Mouse (Mus musculus): Measurements from ENCODE around the gene Dlg3.

Gene Dlg3

GRCm38 (mm10) chrX:100767181-100767884, at the start of gene Dlg3:
Gene Dlg3 (plus strand): TSS chrX:100767722.
- in situ Hi-C loops (cut with MboI, MseI): loop anchor here in 1 of 2 experiments (5.0 kb wide), 1 partner anchor 35 kb away; no protein-coding TSS in a partner anchor

- in situ Hi-C loops (cut with MboI, MseI): no loop called here
These were observed 38.6 kb upstream of the Dlg3 start for GRCm38 (mm10) chrX:100728947-100729346.

GRCm38 (mm10) chrX:100729665-100730188, 37.8 kb upstream of the Dlg3 start, which contains the start of gene Gdpd2:
Gene Gdpd2 (plus strand): TSS chrX:100729873.
- in situ Hi-C loops (cut with MboI, MseI): loop anchor here (5.0 kb wide), 2 partner anchors 38 to 58 kb away; partner anchors contain the start of gene Dlg3 (in 1 of the 2)

DNA sequence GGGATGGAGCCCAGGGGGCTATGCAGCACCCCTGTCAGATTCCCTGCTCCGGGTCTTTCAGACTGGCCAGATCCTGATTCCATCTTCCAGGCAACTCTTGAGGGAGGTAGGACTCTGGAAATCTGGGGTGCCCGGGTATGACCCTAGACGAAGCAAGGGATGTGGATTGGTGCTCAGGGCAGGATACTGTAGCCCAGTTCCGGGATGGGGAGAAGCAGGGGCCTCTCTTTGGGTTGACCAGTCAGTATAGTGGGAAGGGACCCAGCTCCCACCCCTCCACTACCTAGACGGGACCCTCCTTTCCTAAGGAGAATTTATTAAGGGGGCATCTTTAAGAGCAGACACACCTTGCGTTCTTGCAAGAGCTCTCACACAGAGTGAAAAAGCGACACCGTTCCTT, 37.3 kb upstream of the Dlg3 start:
- in situ Hi-C loops (cut with MboI, MseI): loop anchor here (5.0 kb wide), 2 partner anchors 37 to 57 kb away; partner anchors contain the start of gene Dlg3 (in 1 of the 2)

DNA sequence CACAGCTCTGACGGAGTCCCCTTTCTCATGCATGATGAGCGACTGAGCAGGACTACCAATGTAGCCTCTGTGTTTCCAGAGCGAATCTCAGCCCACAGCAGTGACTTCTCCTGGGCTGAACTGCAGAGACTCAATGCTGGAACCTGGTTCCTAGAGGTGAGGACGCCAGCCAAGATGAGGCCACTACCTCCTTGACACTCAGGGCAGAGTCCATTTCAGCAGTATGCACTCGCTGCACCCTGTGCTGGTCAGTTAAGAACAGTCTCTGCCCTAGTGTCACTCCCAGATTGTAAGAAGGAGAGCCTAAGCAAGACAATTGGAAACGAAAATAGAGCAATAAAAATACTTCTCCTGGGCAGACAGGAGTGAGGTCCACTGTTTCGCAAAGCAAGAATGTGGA, 33.2 kb upstream of the Dlg3 start:
- in situ Hi-C loops (cut with MboI, MseI): loop anchor here (5.0 kb wide), 2 partner anchors 33 to 53 kb away; partner anchors contain the start of gene Dlg3 (in 1 of the 2)

- in situ Hi-C loops (cut with MboI, MseI): no loop called here
These were observed 28.6 kb upstream of the Dlg3 start for GRCm38 (mm10) chrX:100738918-100739317.

GRCm38 (mm10) chrX:100739443-100739842, 28.1 kb upstream of the Dlg3 start:
- in situ Hi-C loops (cut with MboI, MseI): no loop called here

- in situ Hi-C loops (cut with MboI, MseI): no loop called here
These were observed 26.7 kb upstream of the Dlg3 start for GRCm38 (mm10) chrX:100740785-100741184.

DNA sequence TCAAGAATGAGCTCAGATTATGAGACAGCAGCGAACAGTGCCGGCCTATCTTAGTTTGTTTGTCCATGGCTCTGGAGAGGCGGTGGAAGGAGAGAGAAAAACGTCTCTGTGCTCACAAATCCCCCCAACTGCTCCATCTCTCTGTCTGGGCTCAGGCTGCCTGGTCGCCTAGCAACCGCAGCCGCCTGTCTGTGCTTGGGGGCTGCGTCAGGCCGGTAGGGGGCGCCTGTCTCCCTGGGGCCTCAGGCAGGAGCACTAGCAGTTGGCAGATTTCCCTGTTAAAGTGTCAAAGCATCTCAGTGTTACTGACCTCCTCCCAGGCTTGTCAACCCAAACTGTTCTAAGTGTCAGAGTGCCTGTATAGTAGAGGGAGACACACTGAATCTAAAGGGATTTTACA, 25.6 kb upstream of the Dlg3 start:
- in situ Hi-C loops (cut with MboI, MseI): no loop called here

DNA sequence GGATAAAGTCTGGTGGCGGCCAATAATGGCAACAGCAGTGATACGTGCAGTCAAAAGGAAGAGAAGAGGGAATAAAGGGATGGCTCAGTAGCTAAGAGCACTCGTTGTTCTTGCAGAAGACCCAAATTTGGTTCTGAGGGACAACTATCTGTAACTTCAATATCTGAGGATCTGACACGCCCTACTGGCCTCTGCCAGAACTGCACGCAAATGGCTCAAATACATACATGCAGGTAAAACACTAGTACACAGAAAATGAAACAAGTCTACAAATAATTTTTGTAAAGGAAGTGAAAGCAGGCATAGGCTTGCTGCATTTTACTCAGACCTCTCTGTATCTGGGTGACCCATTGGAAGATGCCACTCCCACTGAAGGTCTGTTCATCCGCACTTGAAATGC, 1.7 kb upstream of the Dlg3 start:
- in situ Hi-C loops (cut with MboI, MseI): loop anchor here in 1 of 2 experiments (5.0 kb wide), 1 partner anchor 34 kb away; no protein-coding TSS in a partner anchor

DNA sequence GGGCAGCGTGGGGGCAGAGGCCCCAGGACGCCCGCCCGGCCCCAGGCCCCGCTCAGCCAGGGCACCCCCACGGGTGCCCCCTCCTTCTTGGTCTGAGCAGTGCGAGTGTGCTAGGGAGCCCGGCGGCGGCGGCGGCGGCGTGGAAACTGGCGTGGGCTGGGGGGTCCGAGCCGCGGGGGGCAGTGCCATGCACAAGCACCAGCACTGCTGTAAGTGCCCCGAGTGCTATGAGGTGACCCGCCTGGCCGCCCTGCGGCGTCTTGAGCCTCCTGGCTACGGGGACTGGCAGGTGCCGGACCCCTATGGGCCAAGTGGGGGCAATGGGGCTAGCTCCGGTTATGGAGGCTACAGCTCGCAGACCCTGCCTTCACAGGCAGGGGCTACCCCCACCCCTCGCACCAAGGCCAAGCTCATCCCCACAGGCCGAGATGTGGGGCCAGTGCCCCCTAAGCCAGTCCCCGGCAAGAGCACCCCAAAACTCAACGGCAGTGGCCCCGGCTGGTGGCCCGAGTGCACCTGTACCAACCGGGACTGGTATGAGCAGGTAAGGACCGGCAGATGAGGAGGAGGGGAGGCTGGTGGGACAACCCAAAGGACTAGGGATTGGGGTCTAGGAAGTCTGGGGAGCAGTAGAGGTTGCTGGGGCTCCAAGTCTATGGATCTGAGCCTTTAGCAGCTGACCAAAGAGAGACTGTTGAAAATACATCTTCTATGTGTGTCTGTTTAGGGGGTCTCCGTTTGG, 534 bp downstream of the Dlg3 start:
- in situ Hi-C loops (cut with MboI, MseI): loop anchor here in 1 of 2 experiments (5.0 kb wide), 1 partner anchor 36 kb away; no protein-coding TSS in a partner anchor

GRCm38 (mm10) chrX:100769281-100769680, 1.8 kb downstream of the Dlg3 start:
- in situ Hi-C loops (cut with MboI, MseI): loop anchor here in 1 of 2 experiments (5.0 kb wide), 1 partner anchor 37 kb away; no protein-coding TSS in a partner anchor

GRCm38 (mm10) chrX:100774341-100774811, 6.9 kb downstream of the Dlg3 start:
- in situ Hi-C loops (cut with MboI, MseI): loop anchor here in 1 of 2 experiments (10.0 kb wide), 1 partner anchor 1840 kb away; the partner anchor contains the start of gene Yipf6

DNA sequence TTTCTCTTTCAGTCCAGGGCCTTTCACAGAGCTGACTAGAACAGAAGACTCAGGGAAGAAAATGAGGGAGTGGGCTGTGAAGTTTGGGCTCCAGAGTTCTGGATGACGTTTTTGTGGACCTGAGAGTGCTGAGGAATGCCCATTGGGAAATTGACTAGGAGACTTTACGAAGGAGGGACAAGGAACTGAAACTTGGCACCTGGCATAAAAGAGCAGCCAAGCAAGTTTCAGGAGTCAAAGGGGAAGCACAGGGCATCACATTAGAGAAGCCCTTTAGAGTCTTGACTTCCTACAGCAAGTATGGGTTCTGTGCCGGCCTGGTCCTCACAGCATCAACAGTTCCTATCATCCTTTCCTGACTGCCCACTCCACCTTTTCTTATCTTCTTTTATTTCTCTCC, 7.9 kb downstream of the Dlg3 start:
- in situ Hi-C loops (cut with MboI, MseI): loop anchor here (5.0 to 10.0 kb wide), 2 partner anchors 167 to 1841 kb away; partner anchors contain the start of gene Yipf6 (in 1 of the 2)

DNA sequence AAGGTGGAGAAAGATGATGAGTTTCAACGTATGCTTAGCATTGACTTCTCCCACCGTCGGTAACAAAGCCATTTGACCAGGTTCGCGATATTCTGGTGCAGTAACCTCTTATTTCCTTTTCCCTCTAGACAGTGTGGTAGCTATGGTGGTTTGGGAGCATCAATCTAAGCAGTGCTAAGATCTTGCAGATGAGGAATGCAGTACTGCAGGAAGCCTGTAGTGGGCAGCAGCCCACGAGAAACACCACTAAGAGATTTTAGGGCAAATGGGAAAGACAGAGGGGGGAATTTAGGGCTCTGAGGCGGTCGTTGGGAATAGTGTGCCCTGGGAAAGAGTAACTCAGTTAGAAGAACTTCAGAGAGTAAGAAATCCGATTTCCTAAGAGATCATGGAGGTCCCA, 9.0 kb downstream of the Dlg3 start:
- in situ Hi-C loops (cut with MboI, MseI): loop anchor here (5.0 to 10.0 kb wide), 2 partner anchors 166 to 1842 kb away; partner anchors contain the start of gene Yipf6 (in 1 of the 2)

GRCm38 (mm10) chrX:100776985-100777654, 9.6 kb downstream of the Dlg3 start:
- in situ Hi-C loops (cut with MboI, MseI): loop anchor here (5.0 to 10.0 kb wide), 2 partner anchors 165 to 1842 kb away; partner anchors contain the start of gene Yipf6 (in 1 of the 2)

GRCm38 (mm10) chrX:100777655-100778234, 10.2 kb downstream of the Dlg3 start:
- in situ Hi-C loops (cut with MboI, MseI): loop anchor here (5.0 to 10.0 kb wide), 2 partner anchors 165 to 1843 kb away; partner anchors contain the start of gene Yipf6 (in 1 of the 2)

- in situ Hi-C loops (cut with MboI, MseI): loop anchor here (5.0 to 10.0 kb wide), 2 partner anchors 164 to 1844 kb away; partner anchors contain the start of gene Yipf6 (in 1 of the 2)
These were observed 10.9 kb downstream of the Dlg3 start for GRCm38 (mm10) chrX:100778397-100778796.

GRCm38 (mm10) chrX:100789322-100789721, 21.8 kb downstream of the Dlg3 start:
- in situ Hi-C loops (cut with MboI, MseI): loop anchor here in 1 of 2 experiments (5.0 kb wide), 1 partner anchor 57 kb away; no protein-coding TSS in a partner anchor

Data from T-helper 17 cell (primary cell).